Mouse (Mus musculus): Measurements from ENCODE around the gene Grxcr1. TPM values are rescaled to one million over a fixed set of nuclear protein-coding genes. Genes with fewer than 3 reads are reported as not detected.

Gene Grxcr1
- not detected in 2 replicates for polyA plus RNA-seq (2014; fragmentation: Nextera tagmentation; extraction: Ambion mirVana)

GRCm38 (mm10) chr5:68031744-68032143 is at the start of gene Grxcr1:
Gene Grxcr1 (plus strand): TSS chr5:68031835.
- 84% methylated on average over 6 of the region's 6 CpGs for WGBS
- no peaks in the 10 kb centered on the region for H3K9me3 ChIP-seq (replicated peaks; ENCODE audit: control insufficient read depth, low read length)
- no peak within 1 kb of the TSS for H3K27ac ChIP-seq (ENCODE audit: low read depth, low read length)
- ATAC-seq (no peak), DNase-seq (ENCODE audit: low spot score) (no peak)
- no peaks in the 10 kb centered on the region for H3K36me3 ChIP-seq (ENCODE audit: control insufficient read depth, insufficient read depth, low read length)
- no peak within 1 kb of the TSS for H3K4me2 ChIP-seq (ENCODE audit: low read length)
- no peak within 1 kb of the TSS for H3K4me3 ChIP-seq (ENCODE audit: low read depth, low read length)
- H3K27me3 ChIP-seq (replicated peaks; ENCODE audit: control insufficient read depth, insufficient read depth, low read length): no peaks in the 10 kb centered on the region
- H3K4me1 ChIP-seq (ENCODE audit: control insufficient read depth, insufficient read depth, low read length): no peaks in the 10 kb centered on the region
- H3K9ac ChIP-seq (ENCODE audit: low read length): no peak within 1 kb of the TSS

- Histone ChIP-seq H3K4me2 (ENCODE audit: low read length) (no peak overlapping the region), H3K9ac (ENCODE audit: low read length) (no peak overlapping the region), H3K4me1 (ENCODE audit: control insufficient read depth, insufficient read depth, low read length) (no peaks in the 10 kb centered on the region), H3K27me3 (replicated peaks; ENCODE audit: control insufficient read depth, insufficient read depth, low read length) (no peaks in the 10 kb centered on the region), H3K27ac (ENCODE audit: low read depth, low read length) (no peak overlapping the region), H3K9me3 (replicated peaks; ENCODE audit: control insufficient read depth, low read length) (no peaks in the 10 kb centered on the region), H3K4me3 (ENCODE audit: low read depth, low read length) (no peak overlapping the region), H3K36me3 (ENCODE audit: control insufficient read depth, insufficient read depth, low read length) (no peaks in the 10 kb centered on the region)
- WGBS: 53% methylated on average over 3 of the region's 3 CpGs
- no peak for DNase-seq (ENCODE audit: low spot score)
- ATAC-seq: no peak
Observed at GRCm38 (mm10) chr5:67981946-67982526, 49.6 kb upstream of the Grxcr1 start.

DNA sequence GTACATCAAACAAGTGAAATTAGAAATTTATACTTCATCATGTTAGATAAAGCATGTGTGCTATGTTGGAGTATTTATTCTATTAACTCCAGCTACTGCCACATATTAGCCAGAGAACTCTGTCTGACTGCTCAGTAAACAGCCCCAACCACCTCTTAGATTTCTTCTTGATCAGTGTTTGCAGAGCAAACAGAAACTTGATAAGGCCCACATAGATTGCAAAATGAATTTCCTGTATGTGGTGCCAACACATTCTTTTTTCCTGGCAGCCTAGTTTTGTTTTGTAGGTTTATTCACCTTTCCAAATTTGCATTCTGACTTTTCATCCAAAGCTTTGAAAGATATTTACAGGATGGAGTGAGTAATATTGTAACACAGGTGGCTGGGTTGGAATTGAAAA is 41.2 kb upstream of the Grxcr1 start:
- no peak for ATAC-seq

GRCm38 (mm10) chr5:68002611-68003010 is 29.0 kb upstream of the Grxcr1 start:
- 93% methylated on average over 6 of the region's 6 CpGs for WGBS
- no peaks in the 10 kb centered on the region for H3K4me1 ChIP-seq (ENCODE audit: control insufficient read depth, insufficient read depth, low read length)
- DNase-seq (ENCODE audit: low spot score) (peak; percentile 16), ATAC-seq (no peak)
- H3K36me3 ChIP-seq (ENCODE audit: control insufficient read depth, insufficient read depth, low read length): no peaks in the 10 kb centered on the region
- H3K4me3 ChIP-seq (ENCODE audit: low read depth, low read length): no peak overlapping the region
- no peak overlapping the region for H3K9ac ChIP-seq (ENCODE audit: low read length)
- H3K4me2 ChIP-seq (ENCODE audit: low read length): no peak overlapping the region
- no peak overlapping the region for H3K27ac ChIP-seq (ENCODE audit: low read depth, low read length)
- H3K27me3 ChIP-seq (replicated peaks; ENCODE audit: control insufficient read depth, insufficient read depth, low read length): no peaks in the 10 kb centered on the region
- H3K9me3 ChIP-seq (replicated peaks; ENCODE audit: control insufficient read depth, low read length): no peaks in the 10 kb centered on the region

More for the DNA sequence above, 41.2 kb upstream of the Grxcr1 start:
- Histone ChIP-seq H3K36me3 (ENCODE audit: control insufficient read depth, insufficient read depth, low read length) (no peaks in the 10 kb centered on the region), H3K4me3 (ENCODE audit: low read depth, low read length) (no peak overlapping the region), H3K4me1 (ENCODE audit: control insufficient read depth, insufficient read depth, low read length) (no peaks in the 10 kb centered on the region), H3K4me2 (ENCODE audit: low read length) (no peak overlapping the region), H3K9ac (ENCODE audit: low read length) (no peak overlapping the region), H3K9me3 (replicated peaks; ENCODE audit: control insufficient read depth, low read length) (no peaks in the 10 kb centered on the region), H3K27me3 (replicated peaks; ENCODE audit: control insufficient read depth, insufficient read depth, low read length) (no peaks in the 10 kb centered on the region), H3K27ac (ENCODE audit: low read depth, low read length) (no peak overlapping the region)
- DNase-seq (ENCODE audit: low spot score): no peak

GRCm38 (mm10) chr5:68003904-68004303 is 27.7 kb upstream of the Grxcr1 start:
- H3K9ac ChIP-seq (ENCODE audit: low read length): no peak overlapping the region
- no peak overlapping the region for H3K4me2 ChIP-seq (ENCODE audit: low read length)
- H3K36me3 ChIP-seq (ENCODE audit: control insufficient read depth, insufficient read depth, low read length): no peaks in the 10 kb centered on the region
- H3K9me3 ChIP-seq (replicated peaks; ENCODE audit: control insufficient read depth, low read length): no peaks in the 10 kb centered on the region
- ATAC-seq (no peak), DNase-seq (ENCODE audit: low spot score) (no peak)
- H3K4me1 ChIP-seq (ENCODE audit: control insufficient read depth, insufficient read depth, low read length): no peaks in the 10 kb centered on the region
- no peak overlapping the region for H3K4me3 ChIP-seq (ENCODE audit: low read depth, low read length)
- no peak overlapping the region for H3K27ac ChIP-seq (ENCODE audit: low read depth, low read length)
- no peaks in the 10 kb centered on the region for H3K27me3 ChIP-seq (replicated peaks; ENCODE audit: control insufficient read depth, insufficient read depth, low read length)
- 4% methylated on average over 2 of the region's 2 CpGs for WGBS

DNA sequence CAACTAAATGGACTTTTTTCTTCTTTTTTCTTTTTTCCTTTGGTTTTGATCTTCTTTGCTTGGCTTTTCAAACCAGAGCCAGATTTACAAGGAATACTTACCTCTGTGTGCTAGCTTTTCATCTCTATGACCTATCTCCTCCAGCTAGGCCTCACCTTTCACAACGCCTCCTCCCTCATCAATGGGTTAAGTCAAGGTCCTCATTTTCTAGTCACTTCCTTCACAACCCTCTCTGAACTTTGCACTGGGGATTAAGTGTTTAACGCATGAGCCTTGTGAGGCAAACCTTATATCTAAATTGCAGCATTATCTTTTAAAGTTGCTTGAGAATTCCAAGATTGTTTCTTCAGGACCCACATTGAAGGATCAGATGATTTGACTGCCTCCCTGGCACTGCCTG is 27.2 kb upstream of the Grxcr1 start:
- ATAC-seq (no peak), DNase-seq (ENCODE audit: low spot score) (no peak)
- H3K9me3 ChIP-seq (replicated peaks; ENCODE audit: control insufficient read depth, low read length): no peaks in the 10 kb centered on the region
- no peaks in the 10 kb centered on the region for H3K27me3 ChIP-seq (replicated peaks; ENCODE audit: control insufficient read depth, insufficient read depth, low read length)
- no peak overlapping the region for H3K4me2 ChIP-seq (ENCODE audit: low read length)
- WGBS: 66% methylated on average over 2 of the region's 2 CpGs
- H3K9ac ChIP-seq (ENCODE audit: low read length): no peak overlapping the region
- H3K27ac ChIP-seq (ENCODE audit: low read depth, low read length): no peak overlapping the region
- H3K36me3 ChIP-seq (ENCODE audit: control insufficient read depth, insufficient read depth, low read length): no peaks in the 10 kb centered on the region
- H3K4me1 ChIP-seq (ENCODE audit: control insufficient read depth, insufficient read depth, low read length): no peaks in the 10 kb centered on the region
- H3K4me3 ChIP-seq (ENCODE audit: low read depth, low read length): no peak overlapping the region

GRCm38 (mm10) chr5:68007074-68007473 is 24.6 kb upstream of the Grxcr1 start:
- Histone ChIP-seq H3K4me3 (ENCODE audit: low read depth, low read length) (no peak overlapping the region), H3K9ac (ENCODE audit: low read length) (no peak overlapping the region), H3K4me2 (ENCODE audit: low read length) (no peak overlapping the region), H3K27ac (ENCODE audit: low read depth, low read length) (no peak overlapping the region), H3K27me3 (replicated peaks; ENCODE audit: control insufficient read depth, insufficient read depth, low read length) (no peaks in the 10 kb centered on the region), H3K9me3 (replicated peaks; ENCODE audit: control insufficient read depth, low read length) (no peaks in the 10 kb centered on the region), H3K4me1 (ENCODE audit: control insufficient read depth, insufficient read depth, low read length) (no peaks in the 10 kb centered on the region), H3K36me3 (ENCODE audit: control insufficient read depth, insufficient read depth, low read length) (no peaks in the 10 kb centered on the region)
- no peak for DNase-seq (ENCODE audit: low spot score)
- ATAC-seq: no peak
- 90% methylated on average over 4 of the region's 4 CpGs for WGBS

GRCm38 (mm10) chr5:68011569-68011968 is 20.1 kb upstream of the Grxcr1 start:
- Histone ChIP-seq H3K4me2 (ENCODE audit: low read length) (no peak overlapping the region), H3K4me3 (ENCODE audit: low read depth, low read length) (no peak overlapping the region), H3K9me3 (replicated peaks; ENCODE audit: control insufficient read depth, low read length) (no peaks in the 10 kb centered on the region), H3K27ac (ENCODE audit: low read depth, low read length) (no peak overlapping the region), H3K4me1 (ENCODE audit: control insufficient read depth, insufficient read depth, low read length) (no peaks in the 10 kb centered on the region), H3K27me3 (replicated peaks; ENCODE audit: control insufficient read depth, insufficient read depth, low read length) (no peaks in the 10 kb centered on the region), H3K36me3 (ENCODE audit: control insufficient read depth, insufficient read depth, low read length) (no peaks in the 10 kb centered on the region), H3K9ac (ENCODE audit: low read length) (no peak overlapping the region)
- 58% methylated on average over 3 of the region's 3 CpGs for WGBS
- DNase-seq (ENCODE audit: low spot score) (no peak), ATAC-seq (no peak)

- Histone ChIP-seq H3K36me3 (ENCODE audit: control insufficient read depth, insufficient read depth, low read length) (no peaks in the 10 kb centered on the region), H3K9me3 (replicated peaks; ENCODE audit: control insufficient read depth, low read length) (no peaks in the 10 kb centered on the region), H3K4me2 (ENCODE audit: low read length) (no peak overlapping the region), H3K27me3 (replicated peaks; ENCODE audit: control insufficient read depth, insufficient read depth, low read length) (no peaks in the 10 kb centered on the region), H3K4me3 (ENCODE audit: low read depth, low read length) (no peak overlapping the region), H3K4me1 (ENCODE audit: control insufficient read depth, insufficient read depth, low read length) (no peaks in the 10 kb centered on the region), H3K27ac (ENCODE audit: low read depth, low read length) (no peak overlapping the region), H3K9ac (ENCODE audit: low read length) (no peak overlapping the region)
- DNase-seq (ENCODE audit: low spot score): peak; percentile 81
- WGBS: 16% methylated on average over 4 of the region's 4 CpGs
- ATAC-seq: peak; percentile 71
Observed at GRCm38 (mm10) chr5:68012618-68013017, 19.0 kb upstream of the Grxcr1 start.

Measured in forebrain, embryonic 14.5 days (tissue).